Mouse (Mus musculus) kidney, adult 11 months (tissue): ENCODE measurements around the gene Ndufb10.
A peak's percentile ranks its signal among the peaks of the same experiment; 100 is the strongest.

Experiments
- DNase-seq: peaks from one replicate; pipeline ENCODE4 v3.0.0; 2022

Ndufb10 gene

GRCm38 (mm10) chr17:24705821-24706220 is 18.5 kb downstream of the Ndufb10 start:
- no peak for DNase-seq

GRCm38 (mm10) chr17:24701251-24701650 is 23.0 kb downstream of the Ndufb10 start:
- DNase-seq, result no peak

- DNase-seq, result no peak
Observed at GRCm38 (mm10) chr17:24699473-24699872, 24.8 kb downstream of the Ndufb10 start.

- DNase-seq, result no peak
Observed at GRCm38 (mm10) chr17:24698715-24699114, 25.6 kb downstream of the Ndufb10 start.

- DNase-seq, result no peak
Observed at GRCm38 (mm10) chr17:24697985-24698384, 26.3 kb downstream of the Ndufb10 start.

- peak; percentile 82 for DNase-seq
Observed at GRCm38 (mm10) chr17:24696011-24696697, 28.1 kb downstream of the Ndufb10 start, which contains the start of the genes Gfer and Noxo1. Gfer (minus strand) TSS chr17:24696156. Noxo1 (plus strand) TSS chr17:24696234.

- DNase-seq, result no peak
Observed at GRCm38 (mm10) chr17:24695326-24696010, 28.8 kb downstream of the Ndufb10 start.

- no peak for DNase-seq
Observed at GRCm38 (mm10) chr17:24692385-24692784, 31.9 kb downstream of the Ndufb10 start.

- DNase-seq, result no peak
Observed at GRCm38 (mm10) chr17:24689251-24690081, 34.8 kb downstream of the Ndufb10 start, which contains the start of gene Syngr3. Syngr3 (minus strand) TSS chr17:24689955.

GRCm38 (mm10) chr17:24687599-24687998 is 36.7 kb downstream of the Ndufb10 start:
- no peak for DNase-seq

- no peak for DNase-seq
Observed at GRCm38 (mm10) chr17:24687146-24687595, 37.1 kb downstream of the Ndufb10 start.

GRCm38 (mm10) chr17:24686514-24686913 is 37.8 kb downstream of the Ndufb10 start:
- peak; percentile 49 for DNase-seq

GRCm38 (mm10) chr17:24677500-24678080 is 46.7 kb downstream of the Ndufb10 start:
- DNase-seq, result no peak

GRCm38 (mm10) chr17:24676877-24677276 is 47.4 kb downstream of the Ndufb10 start:
- no peak for DNase-seq

- no peak for DNase-seq
Observed at GRCm38 (mm10) chr17:24676187-24676586, 48.1 kb downstream of the Ndufb10 start.

- no peak for DNase-seq
Observed at GRCm38 (mm10) chr17:24674277-24674676, 50.0 kb downstream of the Ndufb10 start.

- DNase-seq, result peak; percentile 68
Observed at GRCm38 (mm10) chr17:24672141-24672540, 52.1 kb downstream of the Ndufb10 start.
